Mouse (Mus musculus): ENCODE data around the gene Tigd3.

GRCm38 (mm10) chr19:5843781-5844691 lies 49.9 kb downstream of the Tigd3 start:
- no peak for TF ChIP-seq CTCF (IDR thresholded peaks at IDR 0.05; ENCODE audit: low read depth, low read length)
- TF ChIP-seq POLR2A (IDR thresholded peaks at IDR 0.05; ENCODE audit: borderline replicate concordance, low read depth, low read length) = peak; percentile 75; the same call in 1 of the 2 replicates

All from bone marrow macrophage, adult 2 months (primary cell).